Mouse (Mus musculus): ENCODE measurements at regions not wholly inside any gene's neighbourhood (a gene's known extent, or its start where the extent isn't known, plus 50 kb on each side); places are given as distances from the start of the nearest gene placed in this dataset.

DNA sequence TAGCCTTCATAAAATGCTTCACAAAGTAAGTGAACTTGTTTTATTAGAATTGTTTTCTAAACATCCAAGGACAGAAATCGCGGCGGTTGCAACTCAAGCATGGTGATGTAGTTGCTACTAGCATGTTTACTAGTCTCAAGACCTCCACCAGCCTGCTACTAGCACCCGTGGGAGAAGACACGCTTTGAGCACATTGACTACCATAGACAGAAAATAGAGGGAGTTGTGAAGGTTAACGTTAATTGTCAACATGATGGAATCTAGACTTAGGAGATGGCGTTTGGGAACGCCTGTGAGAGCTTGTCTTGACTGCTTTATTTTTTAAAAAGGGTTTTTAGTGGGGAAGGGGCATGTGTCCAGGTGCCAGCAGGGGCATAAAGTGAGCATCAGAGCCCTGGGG lies 318.2 kb downstream of the Rps29 start:
- 92% methylated on average over 8 of the region's 8 CpGs for WGBS
- Histone ChIP-seq H3K4me1 (ENCODE audit: control insufficient read depth, insufficient read depth, low read length) (no peaks in the 10 kb centered on the region), H3K4me3 (replicated peaks; ENCODE audit: extremely low read depth, low read depth, low read length) (no peak overlapping the region)
- no peak for DNase-seq
- TF ChIP-seq POLR2A (IDR thresholded peaks at IDR 0.05; ENCODE audit: borderline replicate concordance, extremely low read depth, low read depth, low read length) (no peak), CTCF (IDR thresholded peaks at IDR 0.05; ENCODE audit: insufficient read depth, low read length) (no peak)

DNA sequence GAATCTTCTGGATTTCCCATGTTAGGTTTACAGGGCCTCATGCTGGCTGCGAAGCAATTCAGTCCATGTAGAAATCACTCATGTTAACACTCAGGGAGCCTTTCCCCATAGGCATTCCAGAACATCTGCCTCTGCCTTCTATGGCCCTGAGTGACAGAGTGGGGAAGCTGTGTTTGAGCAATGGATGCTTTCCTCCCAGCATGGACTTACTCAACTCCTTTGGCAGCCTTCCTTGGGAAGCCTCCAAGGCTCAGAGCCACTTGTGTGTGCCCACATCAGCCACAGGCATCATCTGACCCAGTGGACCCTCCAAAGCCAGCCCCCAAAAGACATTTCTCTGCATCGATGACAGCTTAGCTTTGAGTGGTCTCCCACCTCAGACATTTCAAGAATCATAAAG lies 318.8 kb downstream of the Rps29 start:
- Histone ChIP-seq H3K4me3 (replicated peaks; ENCODE audit: extremely low read depth, low read depth, low read length) (no peak overlapping the region), H3K4me1 (ENCODE audit: control insufficient read depth, insufficient read depth, low read length) (no peaks in the 10 kb centered on the region)
- no peak for DNase-seq
- TF ChIP-seq CTCF (IDR thresholded peaks at IDR 0.05; ENCODE audit: insufficient read depth, low read length) (no peak), POLR2A (IDR thresholded peaks at IDR 0.05; ENCODE audit: borderline replicate concordance, extremely low read depth, low read depth, low read length) (no peak)
- WGBS, result 86% methylated on average over 2 of the region's 2 CpGs

DNA sequence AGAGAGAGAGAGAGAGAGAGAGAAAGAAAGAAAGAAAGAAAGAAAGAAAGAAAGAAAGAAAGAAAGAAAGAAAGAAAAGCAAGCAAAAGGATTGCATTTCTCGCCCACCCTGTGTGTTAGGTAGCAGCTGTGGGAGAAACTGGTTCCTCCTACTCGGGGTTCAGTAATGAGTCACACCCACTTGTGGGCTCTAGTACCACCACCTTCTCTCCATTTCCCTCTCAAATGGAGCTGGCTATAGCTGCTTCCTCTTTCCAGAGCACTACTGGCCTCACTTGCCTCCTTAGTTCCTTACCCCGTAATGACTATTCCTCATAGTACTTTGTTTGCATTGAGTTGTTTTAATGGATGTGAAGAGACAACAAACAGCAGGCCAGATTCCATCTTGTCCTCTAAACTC lies 323.0 kb downstream of the Rps29 start:
- Histone ChIP-seq H3K4me3 (replicated peaks; ENCODE audit: extremely low read depth, low read depth, low read length) (no peak overlapping the region), H3K4me1 (ENCODE audit: control insufficient read depth, insufficient read depth, low read length) (no peaks in the 10 kb centered on the region)
- WGBS, result 65% methylated on average over 3 of the region's 3 CpGs
- no peak for DNase-seq
- no peak for TF ChIP-seq POLR2A (IDR thresholded peaks at IDR 0.05; ENCODE audit: borderline replicate concordance, extremely low read depth, low read depth, low read length)
- TF ChIP-seq CTCF (IDR thresholded peaks at IDR 0.05; ENCODE audit: insufficient read depth, low read length), result no peak

DNA sequence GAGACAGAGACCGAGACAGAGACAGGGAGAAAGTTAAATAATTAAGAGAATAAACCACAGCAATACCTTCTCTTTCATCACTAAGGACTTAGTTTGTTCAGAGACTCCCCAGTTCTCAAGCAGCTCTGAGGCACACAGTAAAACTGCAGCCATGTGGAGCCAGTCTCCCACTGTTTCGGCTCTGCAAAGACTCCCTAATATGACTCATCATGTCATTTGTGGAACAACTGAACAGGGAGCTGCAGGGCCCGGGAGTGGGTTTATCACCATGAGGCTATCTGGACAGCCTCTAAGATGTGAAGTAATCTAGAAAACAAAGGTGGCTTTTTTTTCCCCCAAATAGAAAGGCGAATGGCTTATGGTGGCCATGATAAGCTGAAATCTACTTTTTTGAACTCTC lies 325.1 kb downstream of the Rps29 start:
- Histone ChIP-seq H3K4me3 (replicated peaks; ENCODE audit: extremely low read depth, low read depth, low read length) (no peak overlapping the region), H3K4me1 (ENCODE audit: control insufficient read depth, insufficient read depth, low read length) (no peaks in the 10 kb centered on the region)
- 59% methylated on average over 4 of the region's 4 CpGs for WGBS
- no peak for DNase-seq
- TF ChIP-seq POLR2A (IDR thresholded peaks at IDR 0.05; ENCODE audit: borderline replicate concordance, extremely low read depth, low read depth, low read length) (no peak), CTCF (IDR thresholded peaks at IDR 0.05; ENCODE audit: insufficient read depth, low read length) (no peak)

DNA sequence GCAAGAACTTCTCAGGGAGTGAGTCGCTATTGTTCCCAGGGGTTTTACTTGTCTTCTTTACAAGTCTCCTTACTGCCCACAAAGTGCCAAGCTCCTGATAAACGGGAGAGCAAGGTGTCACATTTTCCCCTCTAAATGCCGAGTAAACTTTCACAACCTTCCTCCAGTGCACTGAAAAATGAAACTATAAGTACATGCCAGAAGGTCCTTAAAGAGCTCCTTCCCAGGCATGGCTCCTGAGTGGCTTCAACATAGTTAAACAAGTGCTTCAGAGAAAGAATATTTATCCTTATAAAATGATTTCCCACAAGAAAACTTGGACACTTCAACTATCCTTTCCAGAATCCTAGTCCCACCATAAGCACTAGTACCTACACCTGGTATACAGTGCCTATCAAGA lies 329.6 kb downstream of the Rps29 start:
- H3K4me1 ChIP-seq (ENCODE audit: control insufficient read depth, insufficient read depth, low read length), result no peaks in the 10 kb centered on the region
- WGBS, result 51% methylated on average over 3 of the region's 3 CpGs
- no peak for TF ChIP-seq CTCF (IDR thresholded peaks at IDR 0.05; ENCODE audit: insufficient read depth, low read length)
- TF ChIP-seq POLR2A (IDR thresholded peaks at IDR 0.05; ENCODE audit: borderline replicate concordance, extremely low read depth, low read depth, low read length), result no peak
- no peak overlapping the region for H3K4me3 ChIP-seq (replicated peaks; ENCODE audit: extremely low read depth, low read depth, low read length)
- no peak for DNase-seq

DNA sequence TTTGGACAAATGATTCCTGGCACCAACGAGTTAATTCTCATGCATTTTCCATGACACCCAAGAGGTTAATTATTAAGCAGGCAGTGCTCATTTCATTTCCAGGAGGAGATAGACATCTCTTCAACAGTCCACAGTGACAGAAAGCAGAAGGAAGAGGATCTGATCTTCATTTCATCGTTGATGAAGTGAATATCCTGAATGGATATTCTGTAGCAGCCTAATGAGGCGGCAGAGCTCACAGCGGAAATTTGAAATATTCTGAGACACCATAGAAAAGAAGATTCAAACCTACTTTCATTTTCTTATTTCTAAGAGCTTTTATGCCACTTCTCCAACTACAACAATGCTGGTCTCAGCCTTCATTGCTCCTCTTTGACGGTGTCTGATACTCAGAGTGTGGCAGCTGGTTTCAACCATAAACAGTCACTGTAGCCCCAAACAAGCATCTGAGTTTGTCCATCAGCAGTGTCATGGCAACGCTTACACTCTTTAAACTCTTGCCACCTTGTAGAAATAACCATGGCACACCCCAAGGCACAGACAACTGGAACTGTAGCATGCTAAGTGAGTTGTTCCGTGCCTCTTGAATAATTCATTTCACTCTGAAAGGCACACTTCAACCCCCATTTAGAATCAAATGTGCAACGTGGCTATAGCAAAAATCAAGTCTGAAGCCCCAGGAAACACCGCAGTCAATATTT lies 331.3 kb downstream of the Rps29 start:
- H3K4me3 ChIP-seq (replicated peaks; ENCODE audit: extremely low read depth, low read depth, low read length), result no peak overlapping the region
- H3K4me1 ChIP-seq (ENCODE audit: control insufficient read depth, insufficient read depth, low read length), result no peaks in the 10 kb centered on the region
- TF ChIP-seq CTCF (IDR thresholded peaks at IDR 0.05; ENCODE audit: insufficient read depth, low read length) (no peak), POLR2A (IDR thresholded peaks at IDR 0.05; ENCODE audit: borderline replicate concordance, extremely low read depth, low read depth, low read length) (no peak)
- no peak for DNase-seq
- 78% methylated on average over 9 of the region's 9 CpGs for WGBS

DNA sequence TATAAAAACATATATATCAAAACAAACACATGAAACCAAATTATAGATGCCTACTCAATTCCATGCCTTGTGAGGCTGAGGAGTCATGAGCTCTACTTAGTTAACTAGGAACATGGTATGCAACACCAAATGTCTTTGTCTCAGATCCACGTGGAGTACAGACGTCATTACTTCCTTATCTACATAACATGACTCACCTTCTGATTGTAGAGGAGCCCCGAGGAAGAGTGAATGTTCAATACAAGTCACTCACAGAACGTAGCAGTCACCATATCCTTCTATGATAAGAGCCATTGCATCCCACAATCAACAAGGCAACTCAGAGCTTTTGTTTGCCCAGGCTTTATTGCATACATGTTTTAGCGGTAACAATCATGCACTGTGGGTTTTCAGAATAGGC lies 364.6 kb downstream of the Rps29 start:
- TF ChIP-seq CTCF (IDR thresholded peaks at IDR 0.05; ENCODE audit: insufficient read depth, low read length), result no peak

DNA sequence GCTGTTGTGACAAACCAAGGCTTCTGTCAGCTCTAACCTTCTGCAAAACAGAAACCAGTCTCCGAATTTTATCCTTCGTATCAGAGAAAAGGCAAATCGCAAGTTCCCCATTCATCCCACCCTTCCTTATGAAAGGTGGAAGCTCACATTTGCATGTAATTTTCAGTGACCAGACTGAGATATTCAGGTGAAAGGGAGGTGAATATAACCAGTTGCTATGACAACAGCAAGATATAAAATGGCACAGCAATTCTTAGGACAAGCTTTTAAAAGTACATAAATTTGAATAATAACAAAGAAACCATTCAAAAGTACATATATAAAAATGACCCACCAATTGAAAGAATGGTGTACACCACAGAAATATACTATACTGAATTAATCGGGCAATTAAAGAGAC lies 375.4 kb downstream of the Rps29 start:
- Histone ChIP-seq H3K4me1 (ENCODE audit: control insufficient read depth, insufficient read depth, low read length) (no peaks in the 10 kb centered on the region), H3K4me3 (replicated peaks; ENCODE audit: extremely low read depth, low read depth, low read length) (no peak overlapping the region)
- 92% methylated on average over 4 of the region's 4 CpGs for WGBS
- DNase-seq, result no peak
- no peak for TF ChIP-seq POLR2A (IDR thresholded peaks at IDR 0.05; ENCODE audit: borderline replicate concordance, extremely low read depth, low read depth, low read length)
- no peak for TF ChIP-seq CTCF (IDR thresholded peaks at IDR 0.05; ENCODE audit: insufficient read depth, low read length)

More for the DNA sequence above, 364.6 kb downstream of the Rps29 start:
- Histone ChIP-seq H3K4me3 (replicated peaks; ENCODE audit: extremely low read depth, low read depth, low read length) (no peak overlapping the region), H3K4me1 (ENCODE audit: control insufficient read depth, insufficient read depth, low read length) (no peaks in the 10 kb centered on the region)
- DNase-seq, result no peak
- WGBS, result 59% methylated on average over 5 of the region's 5 CpGs

DNA sequence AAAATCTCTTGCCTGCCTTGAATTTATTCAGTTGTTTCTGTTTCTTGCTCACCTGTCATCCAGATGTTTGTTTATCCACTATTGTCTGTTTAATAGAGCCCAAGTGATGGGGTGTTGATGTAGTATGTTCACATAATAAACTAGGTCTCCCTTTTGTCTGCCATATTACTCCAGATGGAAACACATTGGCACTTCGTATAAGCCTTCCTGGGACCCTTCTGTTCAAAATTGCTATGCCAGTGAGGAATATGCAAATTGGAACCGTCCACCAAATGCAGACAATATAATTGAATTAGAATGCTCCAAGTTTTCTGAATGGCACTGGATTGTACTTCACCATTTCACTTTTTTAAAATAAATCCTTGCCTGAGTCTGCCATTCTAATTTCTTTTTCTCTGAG lies 383.5 kb downstream of the Rps29 start:
- TF ChIP-seq CTCF (IDR thresholded peaks at IDR 0.05; ENCODE audit: insufficient read depth, low read length), result no peak
- DNase-seq, result no peak
- no peak overlapping the region for H3K4me3 ChIP-seq (replicated peaks; ENCODE audit: extremely low read depth, low read depth, low read length)
- H3K4me1 ChIP-seq (ENCODE audit: control insufficient read depth, insufficient read depth, low read length), result no peaks in the 10 kb centered on the region
- 87% methylated on average over 2 of the region's 2 CpGs for WGBS

DNA sequence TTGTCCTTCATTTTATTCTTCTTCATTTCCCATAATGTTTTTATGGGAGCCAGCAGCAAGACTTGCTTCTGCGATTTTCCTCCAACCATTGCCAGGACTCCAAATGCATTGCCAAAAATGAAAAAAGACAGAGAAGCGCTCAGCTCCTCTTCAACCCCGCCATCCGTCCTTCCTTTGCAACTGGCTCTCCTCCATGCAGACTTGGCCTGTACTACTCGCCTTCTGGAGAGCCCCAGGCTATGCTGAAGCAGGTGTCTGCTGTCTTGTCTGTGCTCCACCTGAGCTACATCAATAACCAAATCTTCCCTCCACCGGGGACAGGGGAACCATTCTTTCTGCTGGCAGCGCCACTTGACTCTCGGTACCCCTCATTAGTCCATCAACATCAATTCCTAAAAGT lies 384.2 kb downstream of the Rps29 start:
- TF ChIP-seq CTCF (IDR thresholded peaks at IDR 0.05; ENCODE audit: insufficient read depth, low read length) (no peak), POLR2A (IDR thresholded peaks at IDR 0.05; ENCODE audit: borderline replicate concordance, extremely low read depth, low read depth, low read length) (no peak)
- 81% methylated on average over 8 of the region's 8 CpGs for WGBS
- no peak for DNase-seq
- no peaks in the 10 kb centered on the region for H3K4me1 ChIP-seq (ENCODE audit: control insufficient read depth, insufficient read depth, low read length)
- no peak overlapping the region for H3K4me3 ChIP-seq (replicated peaks; ENCODE audit: extremely low read depth, low read depth, low read length)
